Mouse (Mus musculus): ENCODE measurements around the gene Rab11b. TPM values are rescaled to one million over a fixed set of nuclear protein-coding genes. Genes with fewer than 3 reads are reported as not detected.

Gene Rab11b
- polyA plus RNA-seq, 1 experiment: 57.9 TPM

DNA sequence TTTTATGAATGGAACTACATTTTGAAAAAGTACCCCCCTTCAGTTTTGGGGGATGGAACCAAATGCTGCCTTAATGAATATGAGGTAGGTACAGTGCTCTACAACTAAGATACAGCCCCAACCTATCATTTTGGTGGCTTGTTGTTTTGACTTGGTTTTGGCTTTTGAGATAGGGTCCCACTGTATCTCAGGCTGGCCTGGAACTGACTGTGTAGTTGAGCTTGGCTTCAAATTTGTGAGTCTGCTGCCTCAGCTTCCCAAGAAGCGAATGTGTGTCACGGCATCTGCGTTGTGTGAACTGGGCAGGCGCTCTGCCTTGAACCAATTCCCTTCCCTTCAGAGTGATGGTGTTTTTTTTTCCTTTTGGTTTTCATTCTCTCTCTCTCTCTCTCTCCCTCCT, 11.3 kb upstream of the Rab11b start:
- Histone ChIP-seq H3K27ac (ENCODE audit: insufficient read depth, low read length) (no peak overlapping the region), H3K4me1 (ENCODE audit: control insufficient read depth, insufficient read depth, low read length) (no peaks in the 10 kb centered on the region), H3K4me3 (ENCODE audit: low read depth, low read length) (no peak overlapping the region), H3K9me3 (replicated peaks; ENCODE audit: control insufficient read depth, insufficient read depth, low read length, poor library complexity, severe bottlenecking) (no peaks in the 10 kb centered on the region), H3K9ac (ENCODE audit: low read depth, poor library complexity, severe bottlenecking) (no peak overlapping the region), H3K36me3 (ENCODE audit: control insufficient read depth, insufficient read depth, low read length, poor library complexity, severe bottlenecking) (peaks cover 14% of the 10 kb centered on the region), H3K27me3 (ENCODE audit: control insufficient read depth, insufficient read depth, low read length, poor library complexity, severe bottlenecking) (no peaks in the 10 kb centered on the region; the same call in 1 of the 2 replicates)
- TF ChIP-seq POLR2A (IDR thresholded peaks at IDR 0.05; ENCODE audit: insufficient read depth, low read length) (no peak), CTCF (IDR thresholded peaks at IDR 0.05; ENCODE audit: low read depth, low read length) (no peak), EP300 (IDR thresholded peaks at IDR 0.05; ENCODE audit: insufficient read depth, low read depth, low read length) (no peak)

DNA sequence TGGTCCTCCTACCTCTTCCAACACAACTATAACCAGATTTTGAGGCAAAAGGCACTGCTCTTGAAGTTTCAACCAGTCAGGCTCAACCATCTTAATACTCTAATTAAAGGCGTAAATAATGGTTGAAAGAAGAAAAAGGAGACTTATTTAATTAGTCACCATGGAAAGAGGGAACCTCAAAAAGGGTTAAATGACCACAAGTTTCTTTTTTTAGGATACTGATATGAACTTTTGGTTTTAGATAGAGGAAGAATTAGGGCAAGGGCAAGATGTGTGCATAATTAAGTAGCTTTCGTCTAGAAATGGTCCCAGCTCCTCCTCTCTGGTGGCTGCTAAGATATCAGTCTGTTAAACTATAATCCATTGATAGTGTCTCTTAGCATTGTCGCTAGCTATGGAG, 6.1 kb upstream of the Rab11b start:
- Histone ChIP-seq H3K9me3 (replicated peaks; ENCODE audit: control insufficient read depth, insufficient read depth, low read length, poor library complexity, severe bottlenecking) (no peaks in the 10 kb centered on the region), H3K36me3 (ENCODE audit: control insufficient read depth, insufficient read depth, low read length, poor library complexity, severe bottlenecking) (no peaks in the 10 kb centered on the region), H3K27me3 (ENCODE audit: control insufficient read depth, insufficient read depth, low read length, poor library complexity, severe bottlenecking) (no peaks in the 10 kb centered on the region; the same call in 1 of the 2 replicates), H3K4me1 (ENCODE audit: control insufficient read depth, insufficient read depth, low read length) (no peaks in the 10 kb centered on the region), H3K9ac (ENCODE audit: low read depth, poor library complexity, severe bottlenecking) (no peak overlapping the region), H3K4me3 (ENCODE audit: low read depth, low read length) (no peak overlapping the region), H3K27ac (ENCODE audit: insufficient read depth, low read length) (no peak overlapping the region)
- no peak for TF ChIP-seq CTCF (IDR thresholded peaks at IDR 0.05; ENCODE audit: low read depth, low read length)
- no peak for TF ChIP-seq POLR2A (IDR thresholded peaks at IDR 0.05; ENCODE audit: insufficient read depth, low read length)
- TF ChIP-seq EP300 (IDR thresholded peaks at IDR 0.05; ENCODE audit: insufficient read depth, low read depth, low read length): no peak

DNA sequence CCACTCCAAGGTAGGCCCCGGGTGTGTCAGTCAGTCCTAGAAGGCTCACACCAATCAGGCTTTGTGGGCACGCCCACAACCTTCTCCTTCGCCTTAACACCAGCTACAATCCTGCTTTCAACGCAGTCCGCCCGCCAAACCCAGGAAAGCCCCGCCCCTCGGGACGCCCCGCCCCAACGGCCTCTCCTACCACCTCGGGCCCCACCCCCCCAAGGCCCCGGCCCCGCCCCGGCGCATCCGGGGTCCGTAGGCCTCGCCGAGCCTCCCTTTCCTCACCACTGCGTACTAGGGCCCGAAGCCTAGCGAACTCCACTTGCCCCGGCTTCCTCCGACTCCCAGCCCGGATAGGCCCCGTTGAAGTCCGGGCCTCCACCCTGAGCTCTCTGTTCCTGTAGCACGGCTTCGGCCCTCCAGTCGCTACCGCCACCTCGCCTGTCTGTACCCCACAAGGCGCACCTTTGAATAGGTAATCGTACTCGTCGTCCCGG, 519 bp downstream of the Rab11b start:
- H3K9ac ChIP-seq (ENCODE audit: low read depth, poor library complexity, severe bottlenecking): peak overlapping the region; percentile 85
- H3K36me3 ChIP-seq (ENCODE audit: control insufficient read depth, insufficient read depth, low read length, poor library complexity, severe bottlenecking): no peaks in the 10 kb centered on the region
- no peaks in the 10 kb centered on the region for H3K9me3 ChIP-seq (replicated peaks; ENCODE audit: control insufficient read depth, insufficient read depth, low read length, poor library complexity, severe bottlenecking)
- H3K4me1 ChIP-seq (ENCODE audit: control insufficient read depth, insufficient read depth, low read length): peaks cover 5% of the 10 kb centered on the region
- no peaks in the 10 kb centered on the region for H3K27me3 ChIP-seq (ENCODE audit: control insufficient read depth, insufficient read depth, low read length, poor library complexity, severe bottlenecking)
- peak overlapping the region; percentile 77 for H3K4me3 ChIP-seq (ENCODE audit: low read depth, low read length)
- TF ChIP-seq POLR2A (IDR thresholded peaks at IDR 0.05; ENCODE audit: insufficient read depth, low read length): no peak
- TF ChIP-seq CTCF (IDR thresholded peaks at IDR 0.05; ENCODE audit: low read depth, low read length): no peak
- TF ChIP-seq EP300 (IDR thresholded peaks at IDR 0.05; ENCODE audit: insufficient read depth, low read depth, low read length): no peak
- peak overlapping the region; percentile 82 for H3K27ac ChIP-seq (ENCODE audit: insufficient read depth, low read length)

DNA sequence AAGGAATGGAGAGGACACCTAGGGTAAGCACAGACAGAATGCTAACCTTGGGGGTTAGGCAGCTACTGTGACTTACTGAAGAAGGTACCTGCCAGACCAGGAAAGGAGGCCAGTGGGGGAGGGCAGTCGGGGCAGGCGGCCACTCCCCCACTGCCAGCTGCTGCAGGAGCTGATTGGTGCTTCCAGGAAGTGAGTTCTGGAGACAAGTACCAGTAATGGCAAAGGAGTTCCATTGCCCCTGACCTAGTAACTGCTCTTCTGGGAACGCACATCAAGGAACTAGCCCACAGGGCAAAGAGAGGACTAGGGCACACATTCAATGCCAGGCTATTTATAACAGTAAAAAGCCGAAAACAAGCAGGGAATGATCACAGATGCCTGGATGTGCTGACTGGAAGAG, 3.1 kb downstream of the Rab11b start:
- Histone ChIP-seq H3K27me3 (ENCODE audit: control insufficient read depth, insufficient read depth, low read length, poor library complexity, severe bottlenecking) (no peaks in the 10 kb centered on the region), H3K4me3 (ENCODE audit: low read depth, low read length) (no peak overlapping the region), H3K4me1 (ENCODE audit: control insufficient read depth, insufficient read depth, low read length) (peaks cover 5% of the 10 kb centered on the region), H3K27ac (ENCODE audit: insufficient read depth, low read length) (no peak overlapping the region), H3K36me3 (ENCODE audit: control insufficient read depth, insufficient read depth, low read length, poor library complexity, severe bottlenecking) (no peaks in the 10 kb centered on the region), H3K9me3 (replicated peaks; ENCODE audit: control insufficient read depth, insufficient read depth, low read length, poor library complexity, severe bottlenecking) (no peaks in the 10 kb centered on the region), H3K9ac (ENCODE audit: low read depth, poor library complexity, severe bottlenecking) (no peak overlapping the region)
- TF ChIP-seq POLR2A (IDR thresholded peaks at IDR 0.05; ENCODE audit: insufficient read depth, low read length) (no peak), EP300 (IDR thresholded peaks at IDR 0.05; ENCODE audit: insufficient read depth, low read depth, low read length) (no peak), CTCF (IDR thresholded peaks at IDR 0.05; ENCODE audit: low read depth, low read length) (no peak)

DNA sequence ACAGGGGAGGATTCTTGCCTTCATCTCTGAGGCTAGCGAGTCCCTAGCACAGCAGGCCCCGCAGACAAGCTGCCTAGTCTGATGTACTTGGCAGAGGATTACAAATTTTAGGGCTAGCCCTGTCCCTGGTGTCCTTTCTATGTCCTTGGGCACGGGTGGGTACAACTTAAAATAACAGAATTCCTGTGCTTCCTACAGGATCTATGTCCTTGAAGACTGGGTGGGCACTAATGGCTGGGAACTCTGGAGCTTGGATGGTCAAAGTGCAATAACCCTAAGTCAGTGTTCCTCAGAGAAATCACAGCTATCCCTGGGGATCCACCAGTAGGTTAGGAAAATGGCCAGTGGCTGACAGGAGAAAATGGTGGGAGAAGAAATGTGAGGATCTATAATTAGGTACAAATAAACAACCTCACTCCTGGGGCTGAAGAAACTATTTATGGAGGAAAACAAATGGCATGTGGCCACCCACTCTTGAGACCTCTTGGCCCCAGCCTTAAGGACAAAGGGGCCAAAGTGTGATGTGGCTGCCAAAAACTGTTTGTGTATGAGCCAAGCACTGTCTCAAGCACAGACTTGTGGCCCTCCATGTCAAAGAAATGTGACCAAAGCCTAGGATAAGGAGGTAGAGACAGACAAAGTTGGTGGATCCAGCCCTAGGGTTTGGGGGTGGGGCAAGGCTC, 4.1 kb downstream of the Rab11b start:
- no peak overlapping the region for H3K9ac ChIP-seq (ENCODE audit: low read depth, poor library complexity, severe bottlenecking)
- no peak overlapping the region for H3K27ac ChIP-seq (ENCODE audit: insufficient read depth, low read length)
- H3K9me3 ChIP-seq (replicated peaks; ENCODE audit: control insufficient read depth, insufficient read depth, low read length, poor library complexity, severe bottlenecking): no peaks in the 10 kb centered on the region
- TF ChIP-seq EP300 (IDR thresholded peaks at IDR 0.05; ENCODE audit: insufficient read depth, low read depth, low read length) (no peak), POLR2A (IDR thresholded peaks at IDR 0.05; ENCODE audit: insufficient read depth, low read length) (no peak), CTCF (IDR thresholded peaks at IDR 0.05; ENCODE audit: low read depth, low read length) (no peak)
- no peak overlapping the region for H3K4me3 ChIP-seq (ENCODE audit: low read depth, low read length)
- H3K36me3 ChIP-seq (ENCODE audit: control insufficient read depth, insufficient read depth, low read length, poor library complexity, severe bottlenecking): no peaks in the 10 kb centered on the region
- no peaks in the 10 kb centered on the region for H3K27me3 ChIP-seq (ENCODE audit: control insufficient read depth, insufficient read depth, low read length, poor library complexity, severe bottlenecking)
- peaks cover 5% of the 10 kb centered on the region for H3K4me1 ChIP-seq (ENCODE audit: control insufficient read depth, insufficient read depth, low read length)

DNA sequence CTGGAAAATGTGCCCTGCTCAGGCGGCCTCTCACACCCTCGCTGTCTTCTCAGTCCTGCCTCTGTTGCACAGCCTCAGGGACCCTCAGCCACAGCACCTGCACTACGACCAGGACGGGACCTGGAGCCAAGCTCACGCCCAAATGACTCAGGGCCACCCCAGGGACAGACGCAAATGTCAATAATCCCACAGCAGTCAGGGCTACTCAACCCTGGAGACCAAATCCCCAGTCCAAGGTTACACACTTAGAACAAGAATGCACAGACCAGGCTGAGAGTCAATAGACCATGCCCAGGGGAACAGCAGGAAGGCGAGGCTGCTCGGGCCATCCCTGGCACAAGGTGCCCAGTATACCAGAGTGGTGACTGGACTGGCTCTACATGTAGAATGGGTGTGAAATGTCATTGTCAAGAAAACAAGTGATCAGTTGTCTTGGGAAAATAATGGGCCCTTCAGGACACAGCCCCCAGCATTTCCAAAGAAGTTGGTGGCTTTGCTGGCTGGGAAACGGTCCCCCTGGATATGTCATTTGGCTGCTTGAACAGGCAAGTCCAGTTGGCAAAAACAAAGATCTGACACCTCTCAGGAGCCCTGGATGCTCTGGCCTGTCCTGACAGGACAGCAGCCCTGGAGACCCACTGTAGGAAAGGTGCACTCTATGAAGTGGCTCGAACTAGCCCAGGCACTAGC, 4.8 kb downstream of the Rab11b start:
- Histone ChIP-seq H3K36me3 (ENCODE audit: control insufficient read depth, insufficient read depth, low read length, poor library complexity, severe bottlenecking) (no peaks in the 10 kb centered on the region), H3K4me1 (ENCODE audit: control insufficient read depth, insufficient read depth, low read length) (peaks cover 5% of the 10 kb centered on the region), H3K27ac (ENCODE audit: insufficient read depth, low read length) (no peak overlapping the region), H3K4me3 (ENCODE audit: low read depth, low read length) (no peak overlapping the region), H3K9me3 (replicated peaks; ENCODE audit: control insufficient read depth, insufficient read depth, low read length, poor library complexity, severe bottlenecking) (no peaks in the 10 kb centered on the region), H3K9ac (ENCODE audit: low read depth, poor library complexity, severe bottlenecking) (no peak overlapping the region), H3K27me3 (ENCODE audit: control insufficient read depth, insufficient read depth, low read length, poor library complexity, severe bottlenecking) (no peaks in the 10 kb centered on the region)
- TF ChIP-seq CTCF (IDR thresholded peaks at IDR 0.05; ENCODE audit: low read depth, low read length) (no peak), EP300 (IDR thresholded peaks at IDR 0.05; ENCODE audit: insufficient read depth, low read depth, low read length) (no peak), POLR2A (IDR thresholded peaks at IDR 0.05; ENCODE audit: insufficient read depth, low read length) (no peak)
